Mouse (Mus musculus) heart, adult 2 months (tissue): Measurements from ENCODE around the gene Plxnc1.

ENCODE experiments used
- CTCF ChIP-seq: fragments of 200-600 bp; IDR thresholded peaks from 2 replicates; pipeline ENCODE4 v1.8.1; 2022; ENCODE audit warnings: antibody characterized with exemption, mild to moderate bottlenecking, moderate library complexity
- EP300 ChIP-seq: fragments of 200-500 bp; IDR thresholded peaks from 2 replicates; pipeline ENCODE4 v1.6.1; 2011; ENCODE audit warnings: low read depth, low read length, control low read depth; ENCODE audit not compliant: insufficient read depth
- POLR2A ChIP-seq: fragments of 200-500 bp; IDR thresholded peaks from 2 replicates; pipeline ENCODE4 v1.6.1; 2011; ENCODE audit warnings: mild to moderate bottlenecking, low read depth, low read length, control low read depth; ENCODE audit not compliant: insufficient read depth

- TF ChIP-seq CTCF (no peak), POLR2A (no peak), EP300 (no peak)
These were observed 9.4 kb downstream of the Plxnc1 start for GRCm38 (mm10) chr10:94935270-94935669.
